Mouse (Mus musculus) CH12.LX (cell line): ENCODE results near the gene Ncor2. TPM values are rescaled to one million over a fixed set of nuclear protein-coding genes. Genes with fewer than 3 reads are reported as not detected.

Source experiments
- DNase-seq: peaks from one replicate; pipeline ENCODE4 v3.0.0-alpha.2; 2013; ENCODE audit errors: extremely low read depth
- H3K27ac ChIP-seq: 2 replicates; pipeline ENCODE4 v1.5.1; 2012; ENCODE audit warnings: low read depth, mild to moderate bottlenecking, control low read depth, moderate library complexity; ENCODE audit not compliant: insufficient read depth
- H3K27me3 ChIP-seq: replicated peaks from 2 replicates; pipeline ENCODE3; 2012; ENCODE audit warnings: inconsistent platforms
- H3K36me3 ChIP-seq, 2 experiments: replicated peaks in 1 of 2; 2 replicates each; pipeline versions ENCODE3 to v1.6.1; 2012; ENCODE audit warnings: inconsistent platforms in 1 of 2, low read length in 1 of 2, mild to moderate bottlenecking in 1 of 2, mixed read lengths in 1 of 2, moderate library complexity in 1 of 2; ENCODE audit not compliant: control insufficient read depth in 1 of 2, insufficient read depth in 1 of 2
- H3K4me1 ChIP-seq, 2 experiments: 2 replicates each; pipeline ENCODE4 v1.6.1; 2012; ENCODE audit warnings: inconsistent platforms in 1 of 2, moderate library complexity in 1 of 2; ENCODE audit not compliant: insufficient read depth in 2 of 2, control insufficient read depth in 1 of 2
- H3K4me2 ChIP-seq: 2 replicates; pipeline ENCODE4 v1.6.1; 2012; ENCODE audit warnings: low read depth, mild to moderate bottlenecking, control low read depth; ENCODE audit not compliant: poor library complexity, insufficient read depth, severe bottlenecking
- H3K4me3 ChIP-seq, 3 experiments: fragments of 150-350 bp in 1 of 3; sonication (generic) in 1 of 3; replicated peaks in 1 of 3; 2 replicates each; pipeline versions ENCODE3 to v1.5.1; 2011 to 2012; ENCODE audit warnings: low read depth in 2 of 3, low read length in 2 of 3, mild to moderate bottlenecking in 2 of 3, moderate library complexity in 2 of 3, control low read depth in 1 of 3, improper control_type of control experiment in 1 of 3, inconsistent platforms in 1 of 3, mixed read lengths in 1 of 3; ENCODE audit not compliant: poor library complexity in 1 of 3
- H3K79me2 ChIP-seq: replicated peaks from 2 replicates; pipeline ENCODE4 v1.6.1; 2012; ENCODE audit warnings: mild to moderate bottlenecking, moderate library complexity; ENCODE audit not compliant: control insufficient read depth, poor library complexity, insufficient read depth, severe bottlenecking; ENCODE audit errors: extremely low read depth
- H3K9ac ChIP-seq: 2 replicates; pipeline ENCODE4 v1.6.1; 2012; ENCODE audit warnings: low read depth, mild to moderate bottlenecking, control low read depth, moderate library complexity; ENCODE audit not compliant: insufficient read depth
- H3K9me3 ChIP-seq: replicated peaks from 2 replicates; pipeline ENCODE3; 2012; ENCODE audit warnings: low read length, inconsistent platforms, mixed read lengths
- BHLHE40 ChIP-seq: IDR thresholded peaks from 2 replicates; pipeline ENCODE4 v1.6.1; 2011; ENCODE audit warnings: mild to moderate bottlenecking, low read depth, low read length, improper control_type of control experiment
- CHD1 ChIP-seq: IDR thresholded peaks from 2 replicates; pipeline ENCODE4 v1.6.1; 2012; ENCODE audit warnings: low read depth, low read length, improper control_type of control experiment, inconsistent platforms
- CHD2 ChIP-seq: IDR thresholded peaks from 2 replicates; pipeline ENCODE4 v1.6.1; 2011; ENCODE audit warnings: low read length, improper control_type of control experiment
- CTCF ChIP-seq, 2 experiments: IDR thresholded peaks in 1 of 2; conservative IDR thresholded peaks in 1 of 2; 2 replicates each; pipeline ENCODE4 v1.5.1; 2011 to 2012; ENCODE audit warnings: low read depth in 2 of 2, low read length in 2 of 2, improper control_type of control experiment in 1 of 2, inconsistent platforms in 1 of 2, mild to moderate bottlenecking in 1 of 2, moderate library complexity in 1 of 2
- E2F4 ChIP-seq: IDR thresholded peaks from 2 replicates; pipeline ENCODE4 v1.6.1; 2011; ENCODE audit warnings: low read depth, low read length, improper control_type of control experiment; ENCODE audit not compliant: insufficient replicate concordance
- ELF1 ChIP-seq: IDR thresholded peaks from 2 replicates; pipeline ENCODE4 v1.6.1; 2014; ENCODE audit warnings: low read depth, mild to moderate bottlenecking, inconsistent platforms, low read length, improper control_type of control experiment
- GABPA ChIP-seq: IDR thresholded peaks from 2 replicates; pipeline ENCODE4 v1.6.1; 2012; ENCODE audit warnings: low read depth, low read length, improper control_type of control experiment, inconsistent platforms; ENCODE audit not compliant: insufficient replicate concordance
- IRF4 ChIP-seq: IDR thresholded peaks from 2 replicates; pipeline ENCODE4 v1.6.1; 2014; ENCODE audit warnings: low read depth, mild to moderate bottlenecking, inconsistent platforms, low read length, improper control_type of control experiment
- JUN ChIP-seq: IDR thresholded peaks from 2 replicates; pipeline ENCODE4 v1.6.1; 2011; ENCODE audit warnings: low read depth, mild to moderate bottlenecking, low read length, improper control_type of control experiment, moderate library complexity; ENCODE audit not compliant: insufficient read depth
- KAT2A ChIP-seq: IDR thresholded peaks from 2 replicates; pipeline ENCODE4 v1.6.1; 2012; ENCODE audit warnings: low read length, improper control_type of control experiment, inconsistent platforms; ENCODE audit not compliant: insufficient replicate concordance
- MAFK ChIP-seq: IDR thresholded peaks from 2 replicates; pipeline ENCODE4 v1.6.1; 2011; ENCODE audit warnings: low read length, improper control_type of control experiment; ENCODE audit not compliant: insufficient replicate concordance
- MAX ChIP-seq: IDR thresholded peaks from 2 replicates; pipeline ENCODE4 v1.6.1; 2011; ENCODE audit warnings: low read length, improper control_type of control experiment
- MAZ ChIP-seq: IDR thresholded peaks from 2 replicates; pipeline ENCODE4 v1.6.1; 2012; ENCODE audit warnings: low read depth, mild to moderate bottlenecking, inconsistent platforms, low read length, improper control_type of control experiment, moderate library complexity
- MXI1 ChIP-seq: IDR thresholded peaks from 2 replicates; pipeline ENCODE4 v1.6.1; 2011; ENCODE audit warnings: mild to moderate bottlenecking, low read depth, low read length, improper control_type of control experiment
- NELFE ChIP-seq: IDR thresholded peaks from 2 replicates; pipeline ENCODE4 v1.6.1; 2011; ENCODE audit warnings: low read depth, low read length, improper control_type of control experiment
- NRF1 ChIP-seq: IDR thresholded peaks from 2 replicates; pipeline ENCODE4 v1.6.1; 2014; ENCODE audit warnings: low read depth, mild to moderate bottlenecking, inconsistent platforms, low read length, improper control_type of control experiment, moderate library complexity
- PAX5 ChIP-seq: IDR thresholded peaks from 2 replicates; pipeline ENCODE4 v1.6.1; 2012; ENCODE audit warnings: low read length, inconsistent platforms, mixed read lengths
- POLR2AphosphoS2 ChIP-seq: IDR thresholded peaks from 2 replicates; pipeline ENCODE4 v1.6.1; 2011; ENCODE audit warnings: low read depth, low read length, improper control_type of control experiment
- RCOR1 ChIP-seq: conservative IDR thresholded peaks from 2 replicates; pipeline ENCODE4 v1.6.1; 2012; ENCODE audit warnings: low read depth, mild to moderate bottlenecking, inconsistent platforms, low read length, improper control_type of control experiment
- SIN3A ChIP-seq: IDR thresholded peaks from 2 replicates; pipeline ENCODE4 v1.6.1; 2012; ENCODE audit warnings: low read length, improper control_type of control experiment, inconsistent platforms
- USF2 ChIP-seq: conservative IDR thresholded peaks from 2 replicates; pipeline ENCODE4 v1.6.1; 2011; ENCODE audit warnings: low read depth, low read length, improper control_type of control experiment
- ZKSCAN1 ChIP-seq: IDR thresholded peaks from 2 replicates; pipeline ENCODE4 v1.6.1; 2012; ENCODE audit warnings: low read depth, inconsistent platforms, low read length, improper control_type of control experiment, borderline replicate concordance
- dilution Hi-C: fragments of 300-500 bp; cut with MboI; formaldehyde crosslinking; loops from 2 replicates; pipeline ENCODE4 v1.14.3; 2020; ENCODE audit warnings: low sequenced_read_pairs; ENCODE audit not compliant: extremely low pct_unique_long_range_greater_than_20kb, extremely low pct_ligation_motif_present
- in situ Hi-C: fragments of 300-500 bp; cut with MboI; formaldehyde crosslinking; loops from 3 replicates; pipeline ENCODE4 v1.14.3; 2019; ENCODE audit warnings: low sequenced_read_pairs, low pct_ligation_motif_present, low pct_unique_long_range_greater_than_20kb, mixed read lengths
- polyA plus RNA-seq: library from polyadenylated mRNA; unstranded; fragments of >175 nt; gene quantifications from 2 replicates; pipeline ENCODE4 v1.2.1, GENCODE M21; 2012; ENCODE audit warnings: low read depth; ENCODE audit not compliant: insufficient read length
- total RNA-seq, 2 experiments: library from RNA; depleted of rRNA; stranded (reverse); fragments of 300-350 nt in 1 of 2; fragments of >200 nt in 1 of 2; gene quantifications; 2 replicates each; pipeline ENCODE4 v1.2.3; 2012 to 2014

The Ncor2 gene
- total and polyA plus RNA-seq, 3 experiments, result 3.9 to 44.7 (median 10.8) TPM

DNA sequence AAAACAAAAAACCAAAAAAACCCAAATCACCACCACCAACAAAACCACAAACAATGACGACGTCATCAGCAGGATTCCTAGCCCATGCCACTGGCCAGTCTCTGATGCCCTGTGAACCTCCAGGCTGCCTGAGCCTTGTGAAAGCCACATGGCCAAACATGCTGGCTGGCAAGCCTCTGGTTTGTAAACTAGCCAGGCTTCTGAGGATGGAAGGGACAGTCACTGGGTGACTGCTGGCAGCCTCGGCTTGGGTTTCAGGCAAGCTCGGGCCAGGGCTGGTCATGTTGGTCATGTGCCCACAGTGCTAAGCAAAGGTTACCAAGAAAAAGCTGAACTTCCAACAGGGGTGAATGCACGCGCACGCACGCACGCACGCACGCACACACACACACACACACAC lies 157.7 kb downstream of the Ncor2 start:
- no peaks in the 10 kb centered on the region for H3K79me2 ChIP-seq
- H3K4me1 ChIP-seq, result no peaks in the 10 kb centered on the region
- no peak overlapping the region for H3K27ac ChIP-seq
- peaks cover 70 to 98% of the 10 kb centered on the region in 2 experiments for H3K36me3 ChIP-seq
- dilution Hi-C loops, result no loop called here
- no peak overlapping the region for H3K9ac ChIP-seq
- no peak overlapping the region for H3K4me2 ChIP-seq
- no peaks in the 10 kb centered on the region for H3K27me3 ChIP-seq
- DNase-seq, result no peak
- H3K4me3 ChIP-seq, result no peak overlapping the region
- no peak for TF ChIP-seq BHLHE40
- in situ Hi-C loops, result no loop called here
- H3K9me3 ChIP-seq, result no peaks in the 10 kb centered on the region

DNA sequence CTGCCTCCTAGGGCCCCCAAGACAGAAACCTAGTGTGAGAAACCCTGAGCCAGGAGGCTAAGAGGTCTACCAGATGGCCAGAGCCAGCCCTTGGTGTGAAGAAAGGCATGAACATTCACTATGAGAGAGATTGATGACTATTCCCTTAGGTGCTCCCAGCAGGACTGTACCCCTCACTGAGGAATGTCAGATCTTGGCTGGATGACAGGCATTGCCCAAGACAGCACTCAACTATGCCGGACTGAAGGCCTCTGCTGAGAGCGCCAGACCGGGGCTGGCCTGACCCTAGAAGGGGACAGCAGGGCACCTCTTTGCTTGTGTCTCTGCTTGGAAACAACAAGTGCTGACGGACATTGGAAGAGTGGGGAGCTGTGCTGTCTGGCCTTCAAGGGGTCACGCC lies 159.9 kb downstream of the Ncor2 start:
- dilution Hi-C loops (no loop called here), in situ Hi-C loops (no loop called here)
- Histone ChIP-seq H3K9ac (no peak overlapping the region), H3K4me3 (no peak overlapping the region), H3K4me2 (no peak overlapping the region), H3K27me3 (no peaks in the 10 kb centered on the region), H3K9me3 (no peaks in the 10 kb centered on the region), H3K79me2 (no peaks in the 10 kb centered on the region), H3K36me3 (peaks cover 57 to 97% of the 10 kb centered on the region in 2 experiments), H3K4me1 (no peaks in the 10 kb centered on the region), H3K27ac (no peak overlapping the region)
- TF ChIP-seq IRF4, result no peak
- TF ChIP-seq MAFK, result no peak
- TF ChIP-seq MAZ, result no peak
- TF ChIP-seq CTCF (conservative IDR thresholded peaks at IDR 0.05 in 1 of 2, IDR thresholded peaks at IDR 0.05 in 1 of 2; ENCODE audit: low read depth in 2 of 2, low read length in 2 of 2), result no peak
- no peak for TF ChIP-seq NRF1
- TF ChIP-seq SIN3A, result no peak
- no peak for TF ChIP-seq JUN
- no peak for TF ChIP-seq USF2
- no peak for TF ChIP-seq POLR2AphosphoS2
- TF ChIP-seq RCOR1, result no peak
- TF ChIP-seq CHD2, result no peak
- no peak for DNase-seq

DNA sequence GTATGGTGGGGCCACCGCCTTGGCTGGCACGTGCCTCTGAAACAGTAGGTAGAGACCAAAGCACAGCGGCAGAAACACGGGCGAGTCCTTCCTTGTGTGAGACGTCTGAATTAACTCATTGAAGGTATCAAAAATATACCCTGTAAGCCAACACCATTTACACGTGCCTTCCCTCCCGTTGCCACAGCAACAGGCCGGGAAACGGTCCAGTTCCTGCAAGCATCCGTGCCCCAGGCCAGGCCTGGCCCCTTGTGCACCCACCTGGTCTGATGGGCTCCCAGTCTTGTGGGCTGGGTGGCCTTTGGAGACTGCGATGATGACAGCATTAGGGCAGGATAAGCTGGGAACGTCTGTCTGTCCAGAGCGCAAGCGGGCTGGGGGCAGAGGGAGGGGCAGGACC lies 161.7 kb downstream of the Ncor2 start:
- no peak for DNase-seq
- Histone ChIP-seq H3K9ac (no peak overlapping the region), H3K4me1 (no peaks in the 10 kb centered on the region), H3K27me3 (no peaks in the 10 kb centered on the region), H3K79me2 (no peaks in the 10 kb centered on the region), H3K36me3 (peaks cover 40 to 95% of the 10 kb centered on the region in 2 experiments), H3K4me2 (no peak overlapping the region), H3K9me3 (no peaks in the 10 kb centered on the region), H3K4me3 (no peak overlapping the region), H3K27ac (no peak overlapping the region)
- in situ Hi-C loops, result no loop called here
- no peak for TF ChIP-seq MAZ
- no peak for TF ChIP-seq GABPA
- no peak for TF ChIP-seq USF2
- no peak for TF ChIP-seq E2F4
- TF ChIP-seq ZKSCAN1, result no peak
- TF ChIP-seq BHLHE40, result no peak
- no peak for TF ChIP-seq NELFE
- no peak for TF ChIP-seq NRF1
- no peak for TF ChIP-seq CHD1
- no peak for TF ChIP-seq PAX5
- TF ChIP-seq ELF1, result no peak
- TF ChIP-seq JUN, result no peak
- TF ChIP-seq MAX, result no peak
- no peak for TF ChIP-seq SIN3A
- TF ChIP-seq MXI1, result no peak
- no peak for TF ChIP-seq KAT2A
- dilution Hi-C loops, result no loop called here
